ENCODE assay signal across 18 mouse cellular contexts in the genomic region with DNA sequence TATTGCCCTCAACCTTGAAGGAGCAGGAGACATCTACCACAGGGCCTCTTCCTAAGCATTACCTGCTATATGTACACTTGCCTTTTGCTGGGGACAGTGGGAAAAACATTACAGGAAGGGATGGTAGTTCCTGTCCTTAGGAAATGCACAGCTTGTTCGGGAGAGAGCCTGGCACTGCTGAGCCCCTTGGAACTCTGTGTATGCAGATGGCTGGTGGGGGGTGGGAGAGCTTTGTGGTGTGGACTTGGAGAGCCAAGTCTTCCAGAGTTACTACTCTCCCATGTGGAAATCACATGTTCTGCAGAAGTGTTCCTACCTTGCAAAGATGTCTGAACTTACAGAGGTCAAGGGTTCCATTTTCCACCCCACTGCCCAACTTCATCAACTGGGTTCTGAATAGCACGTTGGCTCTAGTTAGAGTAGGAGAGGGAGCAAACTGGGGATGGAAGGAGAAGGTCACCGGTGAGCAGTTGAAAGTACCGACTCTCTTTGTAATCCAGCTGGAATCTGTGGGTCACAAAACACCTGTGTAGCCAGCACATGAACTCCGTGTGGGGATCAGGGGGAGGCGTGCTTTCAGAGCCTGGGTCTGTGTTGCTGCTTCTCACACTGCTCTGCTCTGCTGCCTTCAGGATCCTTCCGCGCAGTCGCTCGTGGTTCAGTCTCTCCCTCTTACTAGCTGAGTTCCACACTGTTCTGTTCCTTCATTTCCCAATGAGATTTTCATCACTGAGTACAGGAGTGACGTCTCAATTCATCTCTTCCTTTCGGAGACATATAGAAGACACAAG.
DNase-seq lines count a peak whose midpoint lies in the region; ATAC-seq lines count a peak whose summit lies in the region.
"Had no signal": no experiment of that assay in that cellular context is flagged by ENCODE, and none has a peak within 500 bp of the region (broad histone marks: within the 10 kb centered on the region; RNA-seq: fewer than 3 reads in every experiment).

No protein-coding gene starts in this region.

- no peak overlapping the region for H3K9ac ChIP-seq in kidney, embryonic 16.5 days (replicated peaks; ENCODE audit: low read length)
- H3K9ac ChIP-seq: hindbrain, embryonic 12.5 days; limb, embryonic 15.5 days; neural tube, embryonic 12.5 days had no signal

- no peaks in the 10 kb centered on the region for H3K27me3 ChIP-seq in kidney, embryonic 16.5 days (ENCODE audit: insufficient read depth, low read length)
- H3K27me3 ChIP-seq: hindbrain, embryonic 12.5 days; limb, embryonic 15.5 days; neural tube, embryonic 12.5 days had no signal

- H3K36me3 ChIP-seq in kidney, embryonic 16.5 days (ENCODE audit: insufficient read depth, low read length), result no peaks in the 10 kb centered on the region
- H3K36me3 ChIP-seq: embryonic facial prominence, embryonic 10.5 days; hindbrain, embryonic 12.5 days; limb, embryonic 15.5 days; midbrain, embryonic 10.5 days; neural tube, embryonic 12.5 days had no signal

- no peaks in the 10 kb centered on the region for H3K9me3 ChIP-seq in kidney, embryonic 16.5 days (ENCODE audit: low read length)
- H3K9me3 ChIP-seq: embryonic facial prominence, embryonic 10.5 days; hindbrain, embryonic 12.5 days; limb, embryonic 15.5 days; midbrain, embryonic 10.5 days; neural tube, embryonic 12.5 days had no signal

- peak; percentile 60; the same call in 1 of the 2 replicates for ATAC-seq in kidney, embryonic 16.5 days (ENCODE audit: low FRiP score, low TSS enrichment)
- ATAC-seq: inflammation-experienced regulatory T-cells, adult 6 months had no signal

- DNase-seq in cerebellum, adult 18-20 months, result peak; percentile 62 to 67
- no peak for DNase-seq in cerebellum, postnatal 4 days (ENCODE audit: low spot score in 2 of 2)
- DNase-seq in kidney, adult 18-20 months, result no peak
- DNase-seq in B cell, adult 2 months, result peak; percentile 29 to 35
- DNase-seq in cerebellum, adult 9-10 months, result peak; percentile 72
- DNase-seq in urinary bladder, postnatal 14 days (ENCODE audit: low spot score), result no peak
- no peak for DNase-seq in urinary bladder, adult 2 months (ENCODE audit: low spot score)
- DNase-seq: adrenal gland, postnatal 14 days; gastrocnemius, postnatal 25 days; kidney, postnatal 36 days; thymus, postnatal 36 days had no signal

- H3K4me1 ChIP-seq in kidney, embryonic 16.5 days (ENCODE audit: insufficient read depth, low read length), result peaks cover 28% of the 10 kb centered on the region
- H3K4me1 ChIP-seq: neural tube, embryonic 12.5 days had no signal

- 58% methylated on average over 12 of the region's 12 CpGs for WGBS in kidney, embryonic 16.5 days

- H3K27ac ChIP-seq in kidney, embryonic 16.5 days (ENCODE audit: low read length), result no peak overlapping the region
- H3K27ac ChIP-seq: embryonic facial prominence, embryonic 10.5 days; hindbrain, embryonic 12.5 days; limb, embryonic 15.5 days; midbrain, embryonic 10.5 days; neural tube, embryonic 12.5 days had no signal

- H3K4me2 ChIP-seq in kidney, embryonic 16.5 days (replicated peaks; ENCODE audit: low read depth, low read length), result no peak overlapping the region
- H3K4me2 ChIP-seq: hindbrain, embryonic 12.5 days; limb, embryonic 15.5 days; neural tube, embryonic 12.5 days had no signal

- H3K4me3 ChIP-seq in kidney, embryonic 16.5 days (ENCODE audit: low read length), result no peak overlapping the region
- H3K4me3 ChIP-seq: embryonic facial prominence, embryonic 10.5 days; hindbrain, embryonic 12.5 days; limb, embryonic 15.5 days; midbrain, embryonic 10.5 days; neural tube, embryonic 12.5 days had no signal

Comparison
In these comparisons a context has a peak if more than half of its experiments do, and no peak if none do; other contexts are left out.
1. DNase-seq: peak in cerebellum, adult 18-20 months (2 of 2), B cell, adult 2 months (2 of 2) and cerebellum, adult 9-10 months (single experiment); none in cerebellum, postnatal 4 days (0 of 2), kidney, adult 18-20 months (single experiment), urinary bladder, postnatal 14 days (single experiment) and urinary bladder, adult 2 months (single experiment).